Mouse (Mus musculus) liver, embryonic 13.5 days (tissue): ENCODE data around the gene Grip2. TPM values are rescaled to one million over a fixed set of nuclear protein-coding genes. Genes with fewer than 3 reads are reported as not detected.

Source experiments
- ATAC-seq: fragments of 200-750 bp; cut with Nextera tagmentation; 2 replicates; pipeline ENCODE4 v1.8.0; 2017; ENCODE audit warnings: low read depth, mild to moderate bottlenecking, moderate number of reproducible peaks, moderate library complexity
- DNase-seq: peaks from one replicate; pipeline ENCODE4 v3.0.0; 2022
- H3K27ac ChIP-seq: fragments of 300-500 bp; sonication (generic); 2 replicates; pipeline ENCODE4 v1.5.1; 2015; ENCODE audit warnings: moderate library complexity, mild to moderate bottlenecking, inconsistent platforms
- H3K27me3 ChIP-seq: fragments of 300-500 bp; sonication (generic); 2 replicates; pipeline ENCODE4 v1.6.1; 2015; ENCODE audit warnings: mild to moderate bottlenecking, inconsistent platforms
- H3K36me3 ChIP-seq: fragments of 300-500 bp; sonication (generic); 2 replicates; pipeline ENCODE4 v1.6.1; 2015; ENCODE audit warnings: mild to moderate bottlenecking, inconsistent platforms
- H3K4me1 ChIP-seq: fragments of 300-500 bp; sonication (generic); replicated peaks from 2 replicates; pipeline ENCODE4 v1.6.1; 2015; ENCODE audit warnings: inconsistent platforms
- H3K4me2 ChIP-seq: fragments of 300-500 bp; sonication (generic); 2 replicates; pipeline ENCODE4 v1.6.1; 2015; ENCODE audit warnings: inconsistent platforms, mild to moderate bottlenecking, moderate library complexity
- H3K4me3 ChIP-seq: fragments of 300-500 bp; sonication (generic); replicated peaks from 2 replicates; pipeline ENCODE4 v1.5.1; 2015; ENCODE audit warnings: mild to moderate bottlenecking, inconsistent platforms
- H3K9ac ChIP-seq: fragments of 300-500 bp; sonication (generic); 2 replicates; pipeline ENCODE4 v1.6.1; 2015; ENCODE audit warnings: mild to moderate bottlenecking, inconsistent platforms
- H3K9me3 ChIP-seq: fragments of 300-500 bp; sonication (generic); replicated peaks from 2 replicates; pipeline ENCODE4 v1.6.1; 2016; ENCODE audit warnings: inconsistent platforms
- WGBS: fragments of 180-500 bp; shearing (Covaris S2); methylation state at CpG from one replicate; pipeline ENCODE4 v1.1.7; 2015; ENCODE audit not compliant: insufficient replicate concordance; 5-methylcytosine and 5-hydroxymethylcytosine counted together
- polyA plus RNA-seq: library from polyadenylated mRNA; unstranded; fragments of >200 nt; fragmentation: Nextera tagmentation; extraction: Ambion mirVana; gene quantifications from 2 replicates; pipeline ENCODE4 v1.2.1, GENCODE M21; 2015

Grip2 gene
- polyA plus RNA-seq, 1 experiment from 2014 or later = 0.03 TPM

- ATAC-seq = peak; percentile 19; the same call in 1 of the 2 replicates
Measured at GRCm38 (mm10) chr6:91728939-91729619, 98.0 kb downstream of the Grip2 start.

GRCm38 (mm10) chr6:91727361-91727760, 99.7 kb downstream of the Grip2 start:
- no peak for ATAC-seq
- no peak for DNase-seq
- Histone ChIP-seq H3K4me2 (no peak overlapping the region), H3K4me1 (no peaks in the 10 kb centered on the region), H3K27ac (no peak overlapping the region), H3K9ac (no peak overlapping the region), H3K4me3 (no peak overlapping the region), H3K27me3 (no peaks in the 10 kb centered on the region), H3K36me3 (peaks cover 76% of the 10 kb centered on the region), H3K9me3 (no peaks in the 10 kb centered on the region)
- WGBS = 72% methylated on average over 1 of the region's 1 CpGs

More at GRCm38 (mm10) chr6:91728939-91729619, 98.0 kb downstream of the Grip2 start:
- no peak overlapping the region for H3K9ac ChIP-seq
- 55% methylated on average over 6 of the region's 6 CpGs for WGBS
- no peak overlapping the region for H3K4me2 ChIP-seq
- H3K27ac ChIP-seq = no peak overlapping the region
- H3K27me3 ChIP-seq = no peaks in the 10 kb centered on the region
- DNase-seq = no peak
- H3K9me3 ChIP-seq = no peaks in the 10 kb centered on the region
- H3K4me1 ChIP-seq = no peaks in the 10 kb centered on the region
- H3K4me3 ChIP-seq = no peak overlapping the region
- peaks cover 66% of the 10 kb centered on the region for H3K36me3 ChIP-seq

GRCm38 (mm10) chr6:91721215-91721701, 105.8 kb downstream of the Grip2 start:
- no peak for DNase-seq
- H3K36me3 ChIP-seq = peaks cover 44% of the 10 kb centered on the region
- no peak overlapping the region for H3K4me2 ChIP-seq
- 50% methylated on average over 12 of the region's 12 CpGs for WGBS
- ATAC-seq = no peak
- no peaks in the 10 kb centered on the region for H3K9me3 ChIP-seq
- H3K4me3 ChIP-seq = no peak overlapping the region
- no peak overlapping the region for H3K27ac ChIP-seq
- no peaks in the 10 kb centered on the region for H3K27me3 ChIP-seq
- peaks cover 28% of the 10 kb centered on the region for H3K4me1 ChIP-seq
- no peak overlapping the region for H3K9ac ChIP-seq

GRCm38 (mm10) chr6:91720588-91721214, 106.3 kb downstream of the Grip2 start:
- H3K9me3 ChIP-seq = no peaks in the 10 kb centered on the region
- WGBS = 67% methylated on average over 4 of the region's 4 CpGs
- no peak overlapping the region for H3K27ac ChIP-seq
- H3K4me1 ChIP-seq = peaks cover 33% of the 10 kb centered on the region
- peaks cover 38% of the 10 kb centered on the region for H3K36me3 ChIP-seq
- H3K4me2 ChIP-seq = no peak overlapping the region
- H3K4me3 ChIP-seq = no peak overlapping the region
- ATAC-seq (no peak), DNase-seq (no peak)
- no peak overlapping the region for H3K9ac ChIP-seq
- H3K27me3 ChIP-seq = no peaks in the 10 kb centered on the region

- H3K36me3 ChIP-seq = peaks cover 35% of the 10 kb centered on the region
- H3K27me3 ChIP-seq = no peaks in the 10 kb centered on the region
- 62% methylated on average over 9 of the region's 9 CpGs for WGBS
- peak overlapping the region; percentile 70; the same call in 1 of the 2 replicates for H3K27ac ChIP-seq
- DNase-seq = no peak
- H3K4me1 ChIP-seq = peaks cover 33% of the 10 kb centered on the region
- no peaks in the 10 kb centered on the region for H3K9me3 ChIP-seq
- no peak overlapping the region for H3K4me3 ChIP-seq
- no peak overlapping the region for H3K9ac ChIP-seq
- no peak for ATAC-seq
- no peak overlapping the region for H3K4me2 ChIP-seq
Measured at GRCm38 (mm10) chr6:91719865-91720533, 107.1 kb downstream of the Grip2 start.

- Histone ChIP-seq H3K27ac (peak overlapping the region; percentile 70), H3K9ac (no peak overlapping the region), H3K4me2 (no peak overlapping the region), H3K27me3 (no peaks in the 10 kb centered on the region), H3K4me1 (peaks cover 33% of the 10 kb centered on the region), H3K4me3 (no peak overlapping the region), H3K9me3 (no peaks in the 10 kb centered on the region), H3K36me3 (peaks cover 31% of the 10 kb centered on the region)
- ATAC-seq = peak; percentile 39
- DNase-seq = no peak
- WGBS = 70% methylated on average over 6 of the region's 6 CpGs
Measured at GRCm38 (mm10) chr6:91719042-91719747, 107.9 kb downstream of the Grip2 start.

GRCm38 (mm10) chr6:91718603-91719002, 108.4 kb downstream of the Grip2 start:
- H3K4me3 ChIP-seq = no peak overlapping the region
- WGBS = 67% methylated on average over 3 of the region's 3 CpGs
- H3K27me3 ChIP-seq = no peaks in the 10 kb centered on the region
- ATAC-seq = 0 out of 2 replicates have a peak, but pooled peaks have one; percentile 7
- DNase-seq = no peak
- no peak overlapping the region for H3K4me2 ChIP-seq
- 0 out of 2 replicates have a peak overlapping the region, but pooled peaks have one; percentile 4 for H3K9ac ChIP-seq
- H3K9me3 ChIP-seq = no peaks in the 10 kb centered on the region
- peak overlapping the region; percentile 70 for H3K27ac ChIP-seq
- H3K36me3 ChIP-seq = peaks cover 26% of the 10 kb centered on the region
- H3K4me1 ChIP-seq = peaks cover 35% of the 10 kb centered on the region

- no peak for ATAC-seq
- peak overlapping the region; percentile 70 for H3K27ac ChIP-seq
- DNase-seq = no peak
- no peak overlapping the region for H3K9ac ChIP-seq
- 68% methylated on average over 2 of the region's 2 CpGs for WGBS
- H3K9me3 ChIP-seq = no peaks in the 10 kb centered on the region
- H3K4me3 ChIP-seq = no peak overlapping the region
- H3K27me3 ChIP-seq = no peaks in the 10 kb centered on the region
- peaks cover 20% of the 10 kb centered on the region for H3K36me3 ChIP-seq
- peaks cover 40% of the 10 kb centered on the region for H3K4me1 ChIP-seq
- H3K4me2 ChIP-seq = no peak overlapping the region
Measured at GRCm38 (mm10) chr6:91718067-91718466, 109.0 kb downstream of the Grip2 start.

GRCm38 (mm10) chr6:91715988-91716810, 110.9 kb downstream of the Grip2 start:
- H3K27ac ChIP-seq = no peak overlapping the region; the same call in 1 of the 2 replicates
- WGBS = 41% methylated on average over 6 of the region's 6 CpGs

GRCm38 (mm10) chr6:91715023-91715422, 112.0 kb downstream of the Grip2 start:
- Histone ChIP-seq H3K4me2 (no peak overlapping the region), H3K27me3 (no peaks in the 10 kb centered on the region), H3K27ac (no peak overlapping the region), H3K4me3 (no peak overlapping the region), H3K9me3 (no peaks in the 10 kb centered on the region), H3K36me3 (peaks cover 15% of the 10 kb centered on the region; the same call in 1 of the 2 replicates), H3K9ac (no peak overlapping the region), H3K4me1 (peaks cover 64% of the 10 kb centered on the region)
- ATAC-seq (no peak), DNase-seq (no peak)
- 72% methylated on average over 8 of the region's 8 CpGs for WGBS

More at GRCm38 (mm10) chr6:91715988-91716810, 110.9 kb downstream of the Grip2 start:
- peaks cover 57% of the 10 kb centered on the region for H3K4me1 ChIP-seq
- H3K9ac ChIP-seq = no peak overlapping the region
- H3K27me3 ChIP-seq = no peaks in the 10 kb centered on the region
- no peak for ATAC-seq
- peaks cover 15% of the 10 kb centered on the region; the same call in 1 of the 2 replicates for H3K36me3 ChIP-seq
- no peak overlapping the region for H3K4me2 ChIP-seq
- no peak overlapping the region for H3K4me3 ChIP-seq
- H3K9me3 ChIP-seq = no peaks in the 10 kb centered on the region
- no peak for DNase-seq
